Mouse (Mus musculus): ENCODE data around the gene Olfr406. TPM values are rescaled to one million over a fixed set of nuclear protein-coding genes. Genes with fewer than 3 reads are reported as not detected.
A peak's percentile ranks its signal among the peaks of the same experiment; 100 is the strongest.

The Olfr406 gene
- total and polyA plus RNA-seq, 3 experiments, result not detected

GRCm38 (mm10) chr11:74283436-74283835, 23.8 kb downstream of the Olfr406 start, which contains the start of gene Olfr59:
Gene Olfr59, plus strand, starts transcription at chr11:74283736.
- no peak for TF ChIP-seq CHD1 (IDR thresholded peaks at IDR 0.05; ENCODE audit: low read depth, low read length)
- TF ChIP-seq ZMIZ1 (IDR thresholded peaks at IDR 0.05; ENCODE audit: low read depth, low read length), result no peak
- TF ChIP-seq UBTF (IDR thresholded peaks at IDR 0.05; ENCODE audit: borderline replicate concordance, insufficient read depth, low read depth, low read length), result no peak
- TF ChIP-seq TCF12 (IDR thresholded peaks at IDR 0.05; ENCODE audit: low read depth, low read length), result no peak
- no peak for TF ChIP-seq CTCF (IDR thresholded peaks at IDR 0.05 in 2 of 3, conservative IDR thresholded peaks at IDR 0.05 in 1 of 3; ENCODE audit: control insufficient read depth in 1 of 3, insufficient read depth in 1 of 3, low read depth in 2 of 3, low read length in 3 of 3, poor library complexity in 1 of 3, severe bottlenecking in 1 of 3)
- TF ChIP-seq CHD2 (IDR thresholded peaks at IDR 0.05; ENCODE audit: low read length), result no peak
- no peak for TF ChIP-seq MAFK (IDR thresholded peaks at IDR 0.05; ENCODE audit: borderline replicate concordance, low read depth, low read length)
- no peak for TF ChIP-seq ETS1 (IDR thresholded peaks at IDR 0.05; ENCODE audit: low read depth, low read length)
- TF ChIP-seq RAD21 (IDR thresholded peaks at IDR 0.05; ENCODE audit: low read depth, low read length), result no peak
- no peak for TF ChIP-seq BHLHE40 (IDR thresholded peaks at IDR 0.05; ENCODE audit: borderline replicate concordance, low read depth, low read length)
- TF ChIP-seq POLR2AphosphoS5 (IDR thresholded peaks at IDR 0.05; ENCODE audit: borderline replicate concordance, low read depth, low read length), result no peak
- TF ChIP-seq USF1 (IDR thresholded peaks at IDR 0.05; ENCODE audit: low read depth, low read length), result no peak
- TF ChIP-seq E2F4 (IDR thresholded peaks at IDR 0.05; ENCODE audit: borderline replicate concordance, low read depth, low read length), result no peak
- TF ChIP-seq TBP (IDR thresholded peaks at IDR 0.05; ENCODE audit: low read depth, low read length), result no peak
- no peak for TF ChIP-seq GABPA (IDR thresholded peaks at IDR 0.05; ENCODE audit: low read depth, low read length)
- H3K9me3 ChIP-seq (replicated peaks; ENCODE audit: insufficient read depth, low read length), result no peaks in the 10 kb centered on the region
- no peak within 1 kb of the TSS for H3K27ac ChIP-seq (ENCODE audit: control insufficient read depth, low read depth, low read length)
- no peak for DNase-seq (ENCODE audit: low read depth, low spot score)
- H3K79me2 ChIP-seq (ENCODE audit: control insufficient read depth, insufficient read depth, low read length, poor library complexity), result no peaks in the 10 kb centered on the region
- H3K27me3 ChIP-seq (ENCODE audit: control insufficient read depth in 1 of 2, insufficient read depth in 2 of 2, low read length in 2 of 2), result no peaks in the 10 kb centered on the region; a peak in 1 of 4 replicates
- H3K9ac ChIP-seq (ENCODE audit: control insufficient read depth, low read depth, low read length, poor library complexity, severe bottlenecking), result no peak within 1 kb of the TSS
- H3K36me3 ChIP-seq (ENCODE audit: control insufficient read depth in 1 of 2, insufficient read depth in 2 of 2, low read length in 2 of 2), result no peaks in the 10 kb centered on the region
- peak within 1 kb of the TSS; percentile 14 to 43; a peak in 3 of 4 replicates for H3K4me3 ChIP-seq (ENCODE audit: control insufficient read depth in 1 of 2, insufficient read depth in 1 of 2, low read depth in 2 of 2, low read length in 2 of 2)
- H3K4me1 ChIP-seq (ENCODE audit: control insufficient read depth in 1 of 2, insufficient read depth in 2 of 2, low read length in 2 of 2), result no peaks in the 10 kb centered on the region

- DNase-seq (ENCODE audit: low read depth, low spot score), result no peak
Measured at GRCm38 (mm10) chr11:74287256-74287655, 27.6 kb downstream of the Olfr406 start.

More at GRCm38 (mm10) chr11:74287256-74287655, 27.6 kb downstream of the Olfr406 start:
- H3K4me3 ChIP-seq (ENCODE audit: control insufficient read depth in 1 of 2, insufficient read depth in 1 of 2, low read depth in 2 of 2, low read length in 2 of 2), result no peak overlapping the region
- no peaks in the 10 kb centered on the region; a peak in 1 of 4 replicates for H3K27me3 ChIP-seq (ENCODE audit: control insufficient read depth in 1 of 2, insufficient read depth in 2 of 2, low read length in 2 of 2)
- no peaks in the 10 kb centered on the region for H3K79me2 ChIP-seq (ENCODE audit: control insufficient read depth, insufficient read depth, low read length, poor library complexity)
- H3K4me1 ChIP-seq (ENCODE audit: control insufficient read depth in 1 of 2, insufficient read depth in 2 of 2, low read length in 2 of 2), result no peaks in the 10 kb centered on the region
- no peaks in the 10 kb centered on the region for H3K9me3 ChIP-seq (replicated peaks; ENCODE audit: insufficient read depth, low read length)
- no peak overlapping the region for H3K9ac ChIP-seq (ENCODE audit: control insufficient read depth, low read depth, low read length, poor library complexity, severe bottlenecking)
- no peaks in the 10 kb centered on the region for H3K36me3 ChIP-seq (ENCODE audit: control insufficient read depth in 1 of 2, insufficient read depth in 2 of 2, low read length in 2 of 2)
- no peak overlapping the region for H3K27ac ChIP-seq (ENCODE audit: control insufficient read depth, low read depth, low read length)
- TF ChIP-seq SMC3 (IDR thresholded peaks at IDR 0.05; ENCODE audit: low read depth, low read length) (no peak), ELF1 (IDR thresholded peaks at IDR 0.05; ENCODE audit: low read depth, low read length) (no peak), USF1 (IDR thresholded peaks at IDR 0.05; ENCODE audit: low read depth, low read length) (no peak), EP300 (IDR thresholded peaks at IDR 0.05; ENCODE audit: low read depth in 1 of 2, low read length in 2 of 2) (no peak), CTCF (IDR thresholded peaks at IDR 0.05 in 2 of 3, conservative IDR thresholded peaks at IDR 0.05 in 1 of 3; ENCODE audit: control insufficient read depth in 1 of 3, insufficient read depth in 1 of 3, low read depth in 2 of 3, low read length in 3 of 3, poor library complexity in 1 of 3, severe bottlenecking in 1 of 3) (no peak), ETS1 (IDR thresholded peaks at IDR 0.05; ENCODE audit: low read depth, low read length) (no peak), RCOR1 (IDR thresholded peaks at IDR 0.05; ENCODE audit: low read depth, low read length) (no peak), ZMIZ1 (IDR thresholded peaks at IDR 0.05; ENCODE audit: low read depth, low read length) (no peak), ZNF384 (IDR thresholded peaks at IDR 0.05; ENCODE audit: low read depth, low read length) (no peak), SIN3A (IDR thresholded peaks at IDR 0.05; ENCODE audit: low read length) (no peak), NRF1 (IDR thresholded peaks at IDR 0.05; ENCODE audit: insufficient read depth, low read depth, low read length, poor library complexity, severe bottlenecking) (no peak), CHD1 (IDR thresholded peaks at IDR 0.05; ENCODE audit: low read depth, low read length) (no peak), TAL1 (IDR thresholded peaks at IDR 0.05; ENCODE audit: low read length) (no peak), GABPA (IDR thresholded peaks at IDR 0.05; ENCODE audit: low read depth, low read length) (no peak), POLR2AphosphoS2 (IDR thresholded peaks at IDR 0.05; ENCODE audit: low read length) (no peak)
